Mouse (Mus musculus) forebrain, postnatal 0 days (tissue): ENCODE measurements at regions not wholly inside any gene's neighbourhood (a gene's known extent, or its start where the extent isn't known, plus 50 kb on each side); places are given as distances from the start of the nearest gene placed in this dataset.
A peak's percentile ranks its signal among the peaks of the same experiment; 100 is the strongest.

Source experiments
- ATAC-seq: fragments of 200-750 bp; cut with Nextera tagmentation; 2 replicates; pipeline ENCODE4 v1.8.0; 2017; ENCODE audit warnings: mild to moderate bottlenecking, moderate library complexity
- DNase-seq: peaks from one replicate; pipeline ENCODE4 v3.0.0-alpha.2; 2015
- H3K27ac ChIP-seq: fragments of 300-500 bp; sonication (generic); 2 replicates; pipeline ENCODE4 v1.5.1; 2014; ENCODE audit warnings: low read depth, mild to moderate bottlenecking, antibody characterized with exemption, low read length, moderate library complexity, mixed read lengths
- H3K27me3 ChIP-seq: fragments of 300-500 bp; sonication (generic); 2 replicates; pipeline ENCODE4 v1.6.1; 2014; ENCODE audit warnings: mild to moderate bottlenecking, low read length, mixed read lengths; ENCODE audit not compliant: insufficient read depth
- H3K36me3 ChIP-seq: fragments of 300-500 bp; sonication (generic); 2 replicates; pipeline ENCODE4 v1.6.1; 2014; ENCODE audit warnings: mild to moderate bottlenecking, moderate library complexity; ENCODE audit not compliant: insufficient read depth
- H3K4me1 ChIP-seq: fragments of 300-500 bp; sonication (generic); 2 replicates; pipeline ENCODE4 v1.6.1; 2014; ENCODE audit warnings: antibody characterized with exemption; ENCODE audit not compliant: insufficient read depth
- H3K4me2 ChIP-seq: fragments of 300-500 bp; sonication (generic); 2 replicates; pipeline ENCODE4 v1.6.1; 2014; ENCODE audit warnings: low read depth, mild to moderate bottlenecking, moderate library complexity
- H3K4me3 ChIP-seq: fragments of 300-500 bp; sonication (generic); 2 replicates; pipeline ENCODE4 v1.5.1; 2014; ENCODE audit warnings: low read depth, low read length, mixed read lengths
- H3K9ac ChIP-seq: fragments of 300-500 bp; sonication (generic); 2 replicates; pipeline ENCODE4 v1.6.1; 2014; ENCODE audit warnings: mild to moderate bottlenecking
- H3K9me3 ChIP-seq: fragments of 300-500 bp; sonication (generic); 2 replicates; pipeline ENCODE4 v1.6.1; 2016; ENCODE audit warnings: low read length
- CTCF ChIP-seq: sonication (generic); IDR thresholded peaks from 2 replicates; pipeline ENCODE4 v1.5.1; 2016; ENCODE audit warnings: antibody characterized with exemption, control low read depth, low read depth
- WGBS: fragments of 180-500 bp; shearing (Covaris S2); extraction: QIAGEN DNeasy Blood & Tissue Kit; methylation state at CpG from one replicate; pipeline ENCODE4 v1.1.7; 2014; 5-methylcytosine and 5-hydroxymethylcytosine counted together

GRCm38 (mm10) chr5:54411275-54411904 is 413.1 kb downstream of the Stim2 start:
- no peaks in the 10 kb centered on the region for H3K36me3 ChIP-seq
- DNase-seq, result no peak
- 39% methylated on average over 5 of the region's 5 CpGs for WGBS
- no peak overlapping the region for H3K9ac ChIP-seq
- H3K9me3 ChIP-seq, result no peaks in the 10 kb centered on the region
- no peaks in the 10 kb centered on the region for H3K4me1 ChIP-seq
- no peak for ATAC-seq
- TF ChIP-seq CTCF, result no peak
- H3K4me2 ChIP-seq, result no peak overlapping the region
- H3K4me3 ChIP-seq, result no peak overlapping the region
- H3K27ac ChIP-seq, result no peak overlapping the region
- H3K27me3 ChIP-seq, result no peaks in the 10 kb centered on the region

GRCm38 (mm10) chr5:54419811-54420470 is 421.6 kb downstream of the Stim2 start:
- DNase-seq, result no peak

GRCm38 (mm10) chr5:54439286-54439685 is 441.0 kb downstream of the Stim2 start:
- WGBS, result 67% methylated on average over 1 of the region's 1 CpGs
- Histone ChIP-seq H3K9me3 (no peaks in the 10 kb centered on the region), H3K4me3 (no peak overlapping the region), H3K4me1 (no peaks in the 10 kb centered on the region), H3K27ac (no peak overlapping the region), H3K27me3 (no peaks in the 10 kb centered on the region), H3K36me3 (no peaks in the 10 kb centered on the region), H3K9ac (no peak overlapping the region), H3K4me2 (no peak overlapping the region)
- ATAC-seq (peak; percentile 43; the same call in 1 of the 2 replicates), DNase-seq (peak; percentile 35)
- peak; percentile 42 for TF ChIP-seq CTCF

More at GRCm38 (mm10) chr5:54419811-54420470, 421.6 kb downstream of the Stim2 start:
- H3K9ac ChIP-seq, result no peak overlapping the region
- H3K27me3 ChIP-seq, result no peaks in the 10 kb centered on the region
- H3K9me3 ChIP-seq, result no peaks in the 10 kb centered on the region
- H3K4me2 ChIP-seq, result no peak overlapping the region
- no peaks in the 10 kb centered on the region for H3K4me1 ChIP-seq
- no peak for TF ChIP-seq CTCF
- H3K4me3 ChIP-seq, result no peak overlapping the region
- no peaks in the 10 kb centered on the region for H3K36me3 ChIP-seq
- H3K27ac ChIP-seq, result no peak overlapping the region
- ATAC-seq, result no peak
- 76% methylated on average over 5 of the region's 5 CpGs for WGBS

GRCm38 (mm10) chr5:54440794-54441447 is 442.6 kb downstream of the Stim2 start:
- no peak overlapping the region for H3K4me2 ChIP-seq
- H3K9me3 ChIP-seq, result no peaks in the 10 kb centered on the region
- no peak overlapping the region for H3K27ac ChIP-seq
- H3K27me3 ChIP-seq, result no peaks in the 10 kb centered on the region
- peak; percentile 50 for DNase-seq
- no peaks in the 10 kb centered on the region for H3K36me3 ChIP-seq
- H3K4me1 ChIP-seq, result no peaks in the 10 kb centered on the region
- no peak for TF ChIP-seq CTCF
- 21% methylated on average over 6 of the region's 6 CpGs for WGBS
- H3K9ac ChIP-seq, result no peak overlapping the region
- peak; percentile 63 for ATAC-seq
- H3K4me3 ChIP-seq, result no peak overlapping the region

- no peak for TF ChIP-seq CTCF
- H3K9me3 ChIP-seq, result no peaks in the 10 kb centered on the region
- no peaks in the 10 kb centered on the region for H3K36me3 ChIP-seq
- no peaks in the 10 kb centered on the region for H3K27me3 ChIP-seq
- ATAC-seq (no peak), DNase-seq (no peak)
- no peaks in the 10 kb centered on the region for H3K4me1 ChIP-seq
- no peak overlapping the region for H3K9ac ChIP-seq
- H3K4me3 ChIP-seq, result no peak overlapping the region
- no peak overlapping the region for H3K4me2 ChIP-seq
- WGBS, result 49% methylated on average over 4 of the region's 4 CpGs
- H3K27ac ChIP-seq, result no peak overlapping the region
Measured at GRCm38 (mm10) chr5:54441598-54441997, 443.3 kb downstream of the Stim2 start.

GRCm38 (mm10) chr5:54483916-54484315 is 485.6 kb downstream of the Stim2 start:
- WGBS, result 82% methylated on average over 1 of the region's 1 CpGs
- ATAC-seq (no peak), DNase-seq (no peak)
- Histone ChIP-seq H3K9ac (no peak overlapping the region), H3K27ac (no peak overlapping the region), H3K36me3 (no peaks in the 10 kb centered on the region), H3K4me1 (no peaks in the 10 kb centered on the region), H3K27me3 (no peaks in the 10 kb centered on the region), H3K4me3 (no peak overlapping the region), H3K9me3 (no peaks in the 10 kb centered on the region), H3K4me2 (no peak overlapping the region)
- no peak for TF ChIP-seq CTCF
